In genomic region chr16:29987999-29988398, GRCm38 (mm10) we compare ENCODE assay signal across 21 mouse cellular contexts.
"Had no signal": no experiment of that assay in that cellular context is flagged by ENCODE, and none has a peak within 500 bp of the region (broad histone marks: within the 10 kb centered on the region; RNA-seq: fewer than 3 reads in every experiment).

No protein-coding gene starts in this region.

- H3K9ac ChIP-seq: liver, embryonic 13.5 days; liver, embryonic 15.5 days; liver, postnatal 0 days; lung, embryonic 15.5 days; neural tube, embryonic 13.5 days; neural tube, embryonic 15.5 days had no signal

- H3K4me2 ChIP-seq: liver, embryonic 13.5 days; liver, embryonic 15.5 days; lung, embryonic 15.5 days; neural tube, embryonic 13.5 days; neural tube, embryonic 15.5 days had no signal

- ATAC-seq: liver, postnatal 0 days; midbrain, embryonic 16.5 days had no signal

- H3K4me1 ChIP-seq: lung, embryonic 15.5 days; neural tube, embryonic 13.5 days; neural tube, embryonic 15.5 days had no signal

- H3K9me3 ChIP-seq: liver, embryonic 13.5 days; liver, embryonic 15.5 days; lung, embryonic 15.5 days; midbrain, embryonic 10.5 days; neural tube, embryonic 13.5 days; neural tube, embryonic 15.5 days had no signal

- H3K27me3 ChIP-seq: liver, embryonic 13.5 days; liver, embryonic 15.5 days; lung, embryonic 15.5 days had no signal

- H3K36me3 ChIP-seq: liver, embryonic 13.5 days; liver, embryonic 15.5 days; lung, embryonic 15.5 days; midbrain, embryonic 10.5 days; neural tube, embryonic 13.5 days; neural tube, embryonic 15.5 days had no signal

- DNase-seq: liver, embryonic 13.5 days; liver, postnatal 0 days; lung, adult 2 months; lung, postnatal 10 days; lung, postnatal 4 days; midbrain, embryonic 14.5 days; retina, postnatal 1 day; right cerebral cortex, adult 18-20 months; right cerebral cortex, postnatal 25 days; right cerebral cortex, postnatal 4 days; spleen, adult 18-20 months; thymus, adult 18-20 months; thymus, postnatal 14 days; thymus, postnatal 36 days had no signal

- H3K4me3 ChIP-seq: liver, embryonic 13.5 days; liver, embryonic 15.5 days; lung, embryonic 15.5 days; midbrain, embryonic 10.5 days; myocyte; neural tube, embryonic 13.5 days; neural tube, embryonic 15.5 days had no signal

- H3K27ac ChIP-seq: liver, embryonic 13.5 days; liver, embryonic 15.5 days; lung, embryonic 15.5 days; midbrain, embryonic 10.5 days; neural tube, embryonic 13.5 days; neural tube, embryonic 15.5 days had no signal
